Mouse (Mus musculus): ENCODE measurements around the gene Nol3. TPM values are rescaled to one million over a fixed set of nuclear protein-coding genes. Genes with fewer than 3 reads are reported as not detected.
A peak's percentile ranks its signal among the peaks of the same experiment; 100 is the strongest.

The Nol3 gene
- total and polyA plus RNA-seq, 3 experiments = 0.63 to 0.89 TPM; not detected in 1

DNA sequence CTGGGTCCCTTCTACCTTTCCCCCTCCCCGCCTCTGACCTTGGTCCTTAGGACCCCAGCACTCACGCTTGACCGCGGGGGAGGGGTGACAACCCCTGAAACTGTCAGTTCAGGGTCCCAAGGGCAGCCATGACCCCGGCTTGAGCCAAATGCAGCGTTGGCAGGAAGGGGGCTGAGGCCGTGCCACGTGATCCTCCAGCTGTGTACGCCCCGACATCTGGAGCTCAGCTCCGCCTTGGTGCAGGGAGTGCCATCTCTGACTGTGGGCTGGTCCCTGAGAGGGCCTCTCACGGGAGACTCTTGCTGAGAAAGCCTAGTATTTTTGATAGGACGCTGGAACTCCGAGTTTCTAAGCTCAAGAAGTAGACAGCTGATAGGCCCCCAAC is 21.0 kb upstream of the Nol3 start, which contains the start of gene B3gnt9 (continued):
- peak; percentile 79 for TF ChIP-seq MAX (IDR thresholded peaks at IDR 0.05; ENCODE audit: low read length)
- no peak for TF ChIP-seq POLR2AphosphoS5 (IDR thresholded peaks at IDR 0.05; ENCODE audit: borderline replicate concordance, low read depth, low read length)
- no peak for TF ChIP-seq MAFK (IDR thresholded peaks at IDR 0.05; ENCODE audit: borderline replicate concordance, low read depth, low read length)
- TF ChIP-seq CHD2 (IDR thresholded peaks at IDR 0.05; ENCODE audit: low read length) = no peak
- TF ChIP-seq ZMIZ1 (IDR thresholded peaks at IDR 0.05; ENCODE audit: low read depth, low read length) = no peak
- no peak for TF ChIP-seq NRF1 (IDR thresholded peaks at IDR 0.05; ENCODE audit: insufficient read depth, low read depth, low read length, poor library complexity, severe bottlenecking)
- TF ChIP-seq ETS1 (IDR thresholded peaks at IDR 0.05; ENCODE audit: low read depth, low read length) = peak; percentile 70; the same call in 1 of the 2 replicates

DNA sequence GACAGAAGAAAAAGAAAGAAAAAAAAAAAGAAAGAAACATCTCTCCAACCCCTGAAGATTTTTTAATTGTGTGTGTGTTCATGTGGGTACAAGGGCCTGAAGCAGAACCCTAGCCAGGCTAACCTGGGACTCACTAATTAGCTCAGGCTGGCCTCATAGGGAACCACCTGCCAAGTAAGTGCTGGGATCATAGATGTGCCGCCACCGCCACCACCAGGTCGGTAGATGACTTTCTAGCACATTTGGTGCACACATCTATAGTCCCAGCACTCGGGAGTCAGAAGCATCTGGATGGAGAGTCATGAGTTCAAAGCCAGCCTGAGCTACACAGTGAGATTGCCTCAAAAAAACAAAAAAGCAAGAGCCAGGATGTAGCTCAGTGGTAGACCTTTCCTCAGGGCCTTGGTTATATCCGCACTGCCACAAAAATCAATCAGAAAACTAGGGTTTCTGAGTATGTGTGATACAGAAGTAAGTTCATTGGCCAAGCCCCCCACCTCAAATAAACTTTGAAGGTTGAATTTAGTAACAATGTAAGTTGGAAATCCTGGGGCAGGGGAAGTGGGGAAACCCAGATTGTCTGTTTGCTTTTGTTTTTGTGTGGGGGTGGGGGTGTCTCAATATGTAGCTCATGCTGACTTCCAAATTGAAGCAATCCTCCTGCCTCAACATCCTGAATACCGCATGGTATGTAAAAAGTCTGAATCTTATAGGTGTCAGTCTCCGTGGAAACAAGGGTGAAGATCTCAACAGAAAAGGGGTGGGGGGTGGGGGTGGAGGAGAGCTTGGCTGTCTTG is 18.4 kb upstream of the Nol3 start:
- H3K36me3 ChIP-seq (ENCODE audit: control insufficient read depth in 1 of 2, insufficient read depth in 2 of 2, low read length in 2 of 2) = peaks cover 0 to 26% of the 10 kb centered on the region in 2 experiments; a peak in 2 of 4 replicates

GRCm38 (mm10) chr8:105258911-105259720 is 16.8 kb upstream of the Nol3 start:
- Histone ChIP-seq H3K4me1 (ENCODE audit: control insufficient read depth in 1 of 2, insufficient read depth in 2 of 2, low read length in 2 of 2) (peaks cover 0 to 23% of the 10 kb centered on the region in 2 experiments; a peak in 2 of 4 replicates), H3K9ac (ENCODE audit: control insufficient read depth, low read depth, low read length, poor library complexity, severe bottlenecking) (no peak overlapping the region), H3K27ac (ENCODE audit: control insufficient read depth, low read depth, low read length) (no peak overlapping the region), H3K27me3 (ENCODE audit: control insufficient read depth in 1 of 2, insufficient read depth in 2 of 2, low read length in 2 of 2) (no peaks in the 10 kb centered on the region), H3K36me3 (ENCODE audit: control insufficient read depth in 1 of 2, insufficient read depth in 2 of 2, low read length in 2 of 2) (peaks cover 0 to 18% of the 10 kb centered on the region in 2 experiments; a peak in 2 of 4 replicates), H3K79me2 (ENCODE audit: control insufficient read depth, insufficient read depth, low read length, poor library complexity) (peaks cover 9% of the 10 kb centered on the region), H3K4me3 (ENCODE audit: control insufficient read depth in 1 of 2, insufficient read depth in 1 of 2, low read depth in 2 of 2, low read length in 2 of 2) (no peak overlapping the region), H3K9me3 (replicated peaks; ENCODE audit: insufficient read depth, low read length) (no peaks in the 10 kb centered on the region)
- no peak for DNase-seq (ENCODE audit: low read depth, low spot score)
- no peak for TF ChIP-seq TBP (IDR thresholded peaks at IDR 0.05; ENCODE audit: low read depth, low read length)
- TF ChIP-seq BHLHE40 (IDR thresholded peaks at IDR 0.05; ENCODE audit: borderline replicate concordance, low read depth, low read length) = no peak
- TF ChIP-seq ZC3H11A (IDR thresholded peaks at IDR 0.05; ENCODE audit: low read depth, low read length) = no peak
- TF ChIP-seq TAL1 (IDR thresholded peaks at IDR 0.05; ENCODE audit: low read length) = no peak
- TF ChIP-seq HCFC1 (IDR thresholded peaks at IDR 0.05; ENCODE audit: low read depth, low read length) = no peak
- TF ChIP-seq SMC3 (IDR thresholded peaks at IDR 0.05; ENCODE audit: low read depth, low read length) = no peak
- no peak for TF ChIP-seq MYC (IDR thresholded peaks at IDR 0.05; ENCODE audit: low read depth, low read length)
- TF ChIP-seq UBTF (IDR thresholded peaks at IDR 0.05; ENCODE audit: borderline replicate concordance, insufficient read depth, low read depth, low read length) = no peak
- TF ChIP-seq ZMIZ1 (IDR thresholded peaks at IDR 0.05; ENCODE audit: low read depth, low read length) = no peak
- no peak for TF ChIP-seq CHD1 (IDR thresholded peaks at IDR 0.05; ENCODE audit: low read depth, low read length)
- TF ChIP-seq TCF12 (IDR thresholded peaks at IDR 0.05; ENCODE audit: low read depth, low read length) = no peak
- TF ChIP-seq NRF1 (IDR thresholded peaks at IDR 0.05; ENCODE audit: insufficient read depth, low read depth, low read length, poor library complexity, severe bottlenecking) = no peak
- TF ChIP-seq USF2 (IDR thresholded peaks at IDR 0.05; ENCODE audit: borderline replicate concordance in 1 of 2, insufficient read depth in 1 of 2, low read depth in 1 of 2, low read length in 2 of 2) = no peak
- no peak for TF ChIP-seq KAT2A (conservative IDR thresholded peaks at IDR 0.05; ENCODE audit: low read depth, low read length)

More for the DNA sequence above, 18.4 kb upstream of the Nol3 start:
- no peak overlapping the region for H3K4me3 ChIP-seq (ENCODE audit: control insufficient read depth in 1 of 2, insufficient read depth in 1 of 2, low read depth in 2 of 2, low read length in 2 of 2)
- H3K79me2 ChIP-seq (ENCODE audit: control insufficient read depth, insufficient read depth, low read length, poor library complexity) = no peaks in the 10 kb centered on the region; the same call in 1 of the 2 replicates
- H3K4me1 ChIP-seq (ENCODE audit: control insufficient read depth in 1 of 2, insufficient read depth in 2 of 2, low read length in 2 of 2) = peaks cover 2 to 30% of the 10 kb centered on the region in 2 experiments; a peak in 3 of 4 replicates
- no peak overlapping the region for H3K9ac ChIP-seq (ENCODE audit: control insufficient read depth, low read depth, low read length, poor library complexity, severe bottlenecking)
- no peaks in the 10 kb centered on the region for H3K9me3 ChIP-seq (replicated peaks; ENCODE audit: insufficient read depth, low read length)
- DNase-seq (ENCODE audit: low read depth, low spot score) = no peak
- TF ChIP-seq CTCF (IDR thresholded peaks at IDR 0.05 in 2 of 3, conservative IDR thresholded peaks at IDR 0.05 in 1 of 3; ENCODE audit: control insufficient read depth in 1 of 3, insufficient read depth in 1 of 3, low read depth in 2 of 3, low read length in 3 of 3, poor library complexity in 1 of 3, severe bottlenecking in 1 of 3) = 0 out of 6 replicates have a peak, but pooled peaks of 1 of the 3 experiments have one; percentile 7
- no peak for TF ChIP-seq MAX (IDR thresholded peaks at IDR 0.05; ENCODE audit: low read length)
- no peak for TF ChIP-seq MEF2A (IDR thresholded peaks at IDR 0.05; ENCODE audit: extremely low read depth, insufficient replicate concordance, low read depth, low read length, poor library complexity, severe bottlenecking)
- no peak for TF ChIP-seq POLR2AphosphoS5 (IDR thresholded peaks at IDR 0.05; ENCODE audit: borderline replicate concordance, low read depth, low read length)
- no peak for TF ChIP-seq ZMIZ1 (IDR thresholded peaks at IDR 0.05; ENCODE audit: low read depth, low read length)
- TF ChIP-seq RAD21 (IDR thresholded peaks at IDR 0.05; ENCODE audit: low read depth, low read length) = peak; percentile 3; the same call in 1 of the 2 replicates
- TF ChIP-seq TBP (IDR thresholded peaks at IDR 0.05; ENCODE audit: low read depth, low read length) = no peak
- TF ChIP-seq TAL1 (IDR thresholded peaks at IDR 0.05; ENCODE audit: low read length) = no peak
- TF ChIP-seq SMC3 (IDR thresholded peaks at IDR 0.05; ENCODE audit: low read depth, low read length) = no peak
- no peak for TF ChIP-seq E2F4 (IDR thresholded peaks at IDR 0.05; ENCODE audit: borderline replicate concordance, low read depth, low read length)
- TF ChIP-seq NRF1 (IDR thresholded peaks at IDR 0.05; ENCODE audit: insufficient read depth, low read depth, low read length, poor library complexity, severe bottlenecking) = no peak
- TF ChIP-seq POLR2AphosphoS2 (IDR thresholded peaks at IDR 0.05; ENCODE audit: low read length) = no peak
- TF ChIP-seq MYC (IDR thresholded peaks at IDR 0.05; ENCODE audit: low read depth, low read length) = no peak
- no peak for TF ChIP-seq NELFE (IDR thresholded peaks at IDR 0.05; ENCODE audit: low read depth, low read length)
- no peaks in the 10 kb centered on the region for H3K27me3 ChIP-seq (ENCODE audit: control insufficient read depth in 1 of 2, insufficient read depth in 2 of 2, low read length in 2 of 2)
- no peak overlapping the region for H3K27ac ChIP-seq (ENCODE audit: control insufficient read depth, low read depth, low read length)
